Mouse (Mus musculus) layer of hippocampus, adult 18-20 months (tissue): ENCODE measurements at regions not wholly inside any gene's neighbourhood (a gene's known extent, or its start where the extent isn't known, plus 50 kb on each side); places are given as distances from the start of the nearest gene placed in this dataset.

Experiments used
- DNase-seq, 2 experiments: peaks; one replicate each; pipeline ENCODE4 v3.0.0; 2022; ENCODE audit warnings: low spot score in 2 of 2

GRCm38 (mm10) chr2:9683673-9684210, 197.3 kb upstream of the 4930412O13Rik start:
- no peak for DNase-seq

GRCm38 (mm10) chr2:9688176-9688575, 192.9 kb upstream of the 4930412O13Rik start:
- no peak for DNase-seq

GRCm38 (mm10) chr2:9689518-9689917, 191.5 kb upstream of the 4930412O13Rik start:
- DNase-seq, result no peak

- no peak for DNase-seq
Measured at GRCm38 (mm10) chr2:9691506-9691905, 189.5 kb upstream of the 4930412O13Rik start.

- DNase-seq, result no peak
Measured at GRCm38 (mm10) chr2:9691906-9692305, 189.1 kb upstream of the 4930412O13Rik start.

GRCm38 (mm10) chr2:9693351-9693750, 187.7 kb upstream of the 4930412O13Rik start:
- no peak for DNase-seq

GRCm38 (mm10) chr2:9694178-9694577, 186.9 kb upstream of the 4930412O13Rik start:
- no peak for DNase-seq

- DNase-seq, result no peak
Measured at GRCm38 (mm10) chr2:9697591-9698345, 183.3 kb upstream of the 4930412O13Rik start.

GRCm38 (mm10) chr2:9704266-9704665, 176.8 kb upstream of the 4930412O13Rik start:
- no peak for DNase-seq

- no peak for DNase-seq
Measured at GRCm38 (mm10) chr2:9709466-9709865, 171.6 kb upstream of the 4930412O13Rik start.

- no peak for DNase-seq
Measured at GRCm38 (mm10) chr2:9717904-9718303, 163.1 kb upstream of the 4930412O13Rik start.

- no peak for DNase-seq
Measured at GRCm38 (mm10) chr2:9733243-9733642, 147.8 kb upstream of the 4930412O13Rik start.

GRCm38 (mm10) chr2:9744181-9744580, 136.9 kb upstream of the 4930412O13Rik start:
- no peak for DNase-seq

- peak; percentile 11 to 48 for DNase-seq
Measured at GRCm38 (mm10) chr2:9749829-9750788, 130.9 kb upstream of the 4930412O13Rik start.

- DNase-seq, result no peak
Measured at GRCm38 (mm10) chr2:9753691-9754090, 127.4 kb upstream of the 4930412O13Rik start.

- no peak for DNase-seq
Measured at GRCm38 (mm10) chr2:9754153-9754552, 126.9 kb upstream of the 4930412O13Rik start.

GRCm38 (mm10) chr2:9757770-9758420, 123.2 kb upstream of the 4930412O13Rik start:
- DNase-seq, result no peak

- DNase-seq, result no peak
Measured at GRCm38 (mm10) chr2:9758983-9759382, 122.1 kb upstream of the 4930412O13Rik start.

- DNase-seq, result no peak
Measured at GRCm38 (mm10) chr2:9759389-9760104, 121.5 kb upstream of the 4930412O13Rik start.

GRCm38 (mm10) chr2:9780159-9780558, 100.9 kb upstream of the 4930412O13Rik start:
- DNase-seq, result no peak

- DNase-seq, result no peak
Measured at GRCm38 (mm10) chr2:9782698-9783097, 98.4 kb upstream of the 4930412O13Rik start.
